Mouse (Mus musculus) inflammation-experienced regulatory T-cells, adult 6 months (primary cell): ENCODE results near the gene Ogfr. TPM values are rescaled to one million over a fixed set of nuclear protein-coding genes. Genes with fewer than 3 reads are reported as not detected.

Source experiments
- ATAC-seq: one replicate; pipeline ENCODE4 v1.8.0; 2017
- polyA plus RNA-seq, 3 experiments: library from polyadenylated mRNA; unstranded; fragments of 100-300 nt; shearing (Covaris generic); gene quantifications; one replicate each; pipeline ENCODE4 v1.2.1; 2017

Gene Ogfr
- 10 to 100 TPM; 11.2 to 19.9 (median 12.3) TPM for polyA plus RNA-seq

- ATAC-seq: peak; percentile 97
Measured at GRCm38 (mm10) chr2:180589123-180589831, at the start of gene Ogfr. Ogfr (plus strand) TSS chr2:180589245.

GRCm38 (mm10) chr2:180543675-180544074 lies 45.4 kb upstream of the Ogfr start:
- ATAC-seq: no peak

- ATAC-seq: peak; percentile 48
Measured at GRCm38 (mm10) chr2:180545046-180545445, 44.0 kb upstream of the Ogfr start.

- ATAC-seq: no peak
Measured at GRCm38 (mm10) chr2:180547384-180548106, 41.5 kb upstream of the Ogfr start.

DNA sequence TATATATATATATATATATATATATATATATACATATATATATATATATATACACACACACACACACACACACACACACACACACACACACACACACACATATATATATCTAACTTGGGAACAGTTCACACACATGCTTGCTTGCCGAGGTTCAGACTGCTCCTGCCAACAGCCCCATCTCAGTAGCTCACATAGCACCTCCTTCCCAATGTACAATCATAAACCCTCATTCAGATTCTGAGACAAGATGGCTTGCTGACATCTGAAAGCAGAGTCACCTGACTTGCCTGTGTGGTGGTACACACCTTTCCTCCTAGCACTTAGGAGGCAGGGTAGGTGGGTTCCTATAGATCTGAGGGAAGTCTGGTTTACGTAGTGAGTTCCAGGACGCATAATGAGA lies 36.7 kb upstream of the Ogfr start:
- no peak for ATAC-seq

- no peak for ATAC-seq
Measured at GRCm38 (mm10) chr2:180555219-180555618, 33.8 kb upstream of the Ogfr start.

- ATAC-seq: peak; percentile 35
Measured at GRCm38 (mm10) chr2:180556470-180556869, 32.6 kb upstream of the Ogfr start.

- no peak for ATAC-seq
Measured at GRCm38 (mm10) chr2:180560245-180560644, 28.8 kb upstream of the Ogfr start.

DNA sequence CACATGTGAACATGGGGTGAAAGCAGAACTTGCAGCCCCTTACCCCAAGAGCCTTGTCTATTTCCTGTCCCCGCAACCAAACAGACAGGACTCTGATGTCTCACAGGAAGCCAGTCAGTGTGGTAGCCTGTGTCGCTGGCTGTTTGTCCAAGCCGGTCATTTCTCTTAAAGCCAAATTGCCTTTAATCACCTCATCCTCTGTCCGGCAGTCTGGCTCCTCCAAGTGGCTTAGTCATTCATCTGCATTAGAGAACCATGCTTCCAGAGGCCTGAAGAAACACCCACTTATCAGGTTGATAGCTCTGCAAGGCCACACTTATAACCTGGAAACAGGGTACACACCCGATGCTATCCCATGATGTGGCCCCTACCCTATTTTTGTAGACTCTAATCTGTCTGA lies 26.9 kb upstream of the Ogfr start:
- ATAC-seq: no peak

GRCm38 (mm10) chr2:180563296-180563695 lies 25.7 kb upstream of the Ogfr start:
- ATAC-seq: no peak

DNA sequence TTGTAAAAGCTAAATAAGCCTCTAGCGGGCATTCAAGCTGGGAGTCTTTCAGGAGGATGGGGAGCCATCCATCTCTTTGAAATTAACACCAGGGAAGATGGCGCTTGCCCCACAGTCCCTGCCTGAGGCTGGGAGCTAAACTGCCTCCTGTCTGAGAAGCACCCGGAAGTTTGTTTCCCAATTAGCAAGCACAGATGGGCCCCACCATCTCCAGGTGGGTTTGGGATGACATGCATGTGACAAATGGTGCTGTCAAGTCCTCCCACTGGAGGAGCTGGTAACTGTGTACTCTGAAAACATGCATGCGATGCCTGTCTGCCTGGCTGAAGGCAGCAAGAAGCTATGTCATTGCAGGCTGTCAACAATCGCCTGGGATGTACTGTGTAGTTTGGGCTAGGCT lies 25.2 kb upstream of the Ogfr start:
- ATAC-seq: no peak

DNA sequence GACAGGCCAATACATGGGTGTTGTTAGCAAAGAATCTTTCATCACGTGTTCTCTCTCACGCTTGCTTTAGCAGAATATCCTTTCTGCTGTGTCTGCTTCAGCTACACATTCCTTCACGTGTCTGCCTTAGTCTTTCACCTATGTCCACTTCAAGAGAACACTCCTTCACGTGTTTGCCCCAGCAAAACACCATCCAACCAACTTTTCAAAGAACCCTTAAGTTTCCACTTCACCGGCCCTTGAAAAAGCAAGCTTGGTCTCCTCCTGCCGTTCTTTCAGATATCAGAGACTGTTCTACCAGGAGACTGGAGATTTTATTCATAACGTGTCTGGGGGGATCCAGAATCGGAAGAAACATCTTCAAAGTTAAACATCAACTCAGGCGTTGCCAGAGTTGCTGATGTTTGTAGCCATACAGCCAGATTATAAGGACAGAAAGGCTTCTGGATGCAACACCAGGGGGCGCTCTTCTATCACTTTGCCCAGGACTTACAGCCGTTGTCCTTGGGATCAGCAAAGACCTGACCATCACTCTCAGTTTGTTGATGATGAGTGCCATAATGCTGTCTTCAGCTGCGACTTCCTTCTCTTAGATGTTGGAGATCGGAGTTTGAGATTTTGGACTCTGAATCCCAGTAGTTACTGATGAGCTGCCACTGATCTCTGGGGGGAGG lies 22.7 kb upstream of the Ogfr start:
- peak; percentile 38 for ATAC-seq

DNA sequence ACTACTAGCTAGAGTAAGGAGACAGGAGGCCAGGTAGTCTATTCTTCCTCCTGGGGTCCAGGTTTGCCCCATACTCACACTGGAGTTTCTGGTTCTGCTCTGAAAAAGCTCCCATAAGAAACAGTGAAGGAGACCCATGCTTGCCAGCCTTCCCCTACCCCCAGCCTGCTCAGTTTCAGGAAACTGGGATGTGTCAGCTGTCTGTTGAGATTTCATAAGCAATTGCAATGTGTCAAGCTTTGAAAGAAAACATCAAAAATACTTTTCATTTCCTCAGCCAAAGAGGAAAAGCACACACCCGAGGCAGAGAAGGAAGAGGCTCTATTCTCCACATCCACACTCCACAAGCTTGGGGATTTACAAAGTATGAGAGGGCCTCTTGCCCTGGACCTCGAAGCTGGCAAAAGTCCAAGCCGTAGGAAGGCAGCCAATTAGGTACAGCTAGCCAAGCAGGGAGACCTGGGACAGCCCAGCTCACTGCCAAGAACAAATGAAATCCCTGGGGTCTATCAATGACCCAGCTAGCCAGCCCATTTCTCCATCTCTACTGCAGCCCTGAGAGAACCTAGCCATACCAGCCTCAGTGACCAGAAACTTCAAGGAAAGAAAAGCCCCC lies 19.9 kb upstream of the Ogfr start:
- no peak for ATAC-seq

GRCm38 (mm10) chr2:180576482-180576881 lies 12.6 kb upstream of the Ogfr start:
- ATAC-seq: no peak

GRCm38 (mm10) chr2:180578686-180579085 lies 10.4 kb upstream of the Ogfr start:
- ATAC-seq: peak; percentile 58

GRCm38 (mm10) chr2:180581002-180581401 lies 8.0 kb upstream of the Ogfr start, which contains the start of gene Mrgbp:
Mrgbp (plus strand) TSS chr2:180581304.
- ATAC-seq: no peak

GRCm38 (mm10) chr2:180582481-180583153 lies 6.4 kb upstream of the Ogfr start:
- peak; percentile 87 for ATAC-seq

GRCm38 (mm10) chr2:180583154-180583507 lies 5.9 kb upstream of the Ogfr start:
- no peak for ATAC-seq

- ATAC-seq: no peak
Measured at GRCm38 (mm10) chr2:180588736-180589122, 316 bp upstream of the Ogfr start.

- ATAC-seq: no peak
Measured at GRCm38 (mm10) chr2:180597490-180597889, 8.4 kb downstream of the Ogfr start, which contains the start of gene Col9a3. Col9a3 (plus strand) TSS chr2:180597790.

- no peak for ATAC-seq
Measured at GRCm38 (mm10) chr2:180598157-180598705, 9.2 kb downstream of the Ogfr start.

GRCm38 (mm10) chr2:180600569-180601021 lies 11.6 kb downstream of the Ogfr start:
- no peak for ATAC-seq
